Mouse (Mus musculus): Measurements from ENCODE around the gene 9930022D16Rik. TPM values are rescaled to one million over a fixed set of nuclear protein-coding genes. Genes with fewer than 3 reads are reported as not detected.
A peak's percentile ranks its signal among the peaks of the same experiment; 100 is the strongest.

9930022D16Rik gene
- total RNA-seq, 2 experiments from 2014 or later = not detected

DNA sequence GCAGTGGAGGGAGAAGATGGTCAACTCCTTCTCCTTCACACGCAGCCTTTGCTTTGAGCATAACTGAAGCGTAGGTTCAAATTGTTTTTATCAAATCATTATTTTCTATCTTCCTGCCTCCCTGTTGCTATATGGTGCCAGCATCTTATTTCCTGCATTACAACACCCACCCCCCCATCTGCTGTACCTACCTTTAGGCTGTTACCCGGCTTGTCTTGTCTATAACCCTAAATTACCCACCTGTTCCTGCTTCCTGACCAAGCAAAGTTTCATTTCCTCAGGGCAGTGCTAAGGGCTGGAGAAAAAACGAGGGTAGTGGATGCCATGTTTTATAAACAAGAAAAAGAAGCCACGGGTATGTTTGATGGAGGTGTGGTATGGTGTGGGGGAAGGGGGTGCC lies 7.5 kb downstream of the 9930022D16Rik start:
- no peak for DNase-seq (ENCODE audit: low spot score in 2 of 2)
- TF ChIP-seq CTCF (conservative IDR thresholded peaks at IDR 0.05) = no peak
- no peak overlapping the region for H3K4me3 ChIP-seq

DNA sequence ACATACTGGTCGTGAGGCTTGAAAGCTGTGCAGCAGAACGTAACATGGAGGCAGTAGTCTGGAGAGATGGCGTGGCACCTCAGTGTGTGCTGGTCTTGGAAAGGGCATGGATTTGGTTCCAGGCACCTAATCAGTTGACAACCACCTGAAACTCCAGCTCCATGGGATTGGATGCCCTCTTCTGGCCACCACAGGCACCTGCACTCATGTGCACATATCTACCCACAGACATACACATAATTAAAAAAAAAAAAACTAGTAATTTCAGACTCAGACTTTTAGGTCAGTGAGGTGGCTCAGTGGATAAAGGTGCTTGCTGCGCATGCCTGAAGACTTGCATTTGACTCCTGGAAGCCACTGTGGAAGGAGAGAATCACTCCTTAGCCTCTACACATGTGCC lies 8.5 kb downstream of the 9930022D16Rik start:
- 0 out of 2 replicates have a peak, but pooled peaks have one; percentile 12 for TF ChIP-seq CTCF (conservative IDR thresholded peaks at IDR 0.05)
- no peak overlapping the region for H3K4me3 ChIP-seq
- DNase-seq (ENCODE audit: low spot score in 2 of 2) = no peak

More for the DNA sequence above, 7.5 kb downstream of the 9930022D16Rik start:
- no peak overlapping the region for H3K27ac ChIP-seq

DNA sequence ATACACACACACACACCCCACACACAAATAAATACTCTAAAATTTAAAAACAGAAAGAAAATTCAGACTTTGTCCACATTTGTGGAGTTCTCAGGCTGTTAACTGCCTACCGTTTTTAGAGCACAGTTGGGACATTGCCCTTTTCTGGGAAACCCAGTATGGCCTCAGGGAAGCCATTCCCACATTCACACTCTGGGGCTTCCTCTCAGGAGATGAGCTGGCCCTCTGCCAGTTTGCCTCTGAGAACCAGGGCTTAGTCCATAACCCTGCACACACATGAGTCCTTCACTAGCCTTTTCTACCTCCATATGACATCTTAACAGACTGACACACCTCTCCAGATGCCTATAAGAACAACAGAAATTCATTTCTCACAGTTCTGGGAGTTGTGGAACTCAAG lies 9.6 kb downstream of the 9930022D16Rik start:
- DNase-seq (ENCODE audit: low spot score in 2 of 2) = no peak
- Histone ChIP-seq H3K27ac (no peak overlapping the region), H3K4me3 (no peak overlapping the region)
- no peak for TF ChIP-seq CTCF (conservative IDR thresholded peaks at IDR 0.05)

More for the DNA sequence above, 8.5 kb downstream of the 9930022D16Rik start:
- H3K27ac ChIP-seq = no peak overlapping the region

GRCm38 (mm10) chr11:109425392-109426271 lies 11.9 kb downstream of the 9930022D16Rik start, which contains the start of gene Amz2:
Gene Amz2, plus strand, starts transcription at chr11:109425946.
- H3K27ac ChIP-seq = peak within 1 kb of the TSS; percentile 93
- DNase-seq (ENCODE audit: low spot score in 2 of 2) = peak; percentile 98 to 99
- H3K4me3 ChIP-seq = peak within 1 kb of the TSS; percentile 73
- peak; percentile 90 for TF ChIP-seq CTCF (conservative IDR thresholded peaks at IDR 0.05)

- peak overlapping the region; percentile 73 for H3K4me3 ChIP-seq
- H3K27ac ChIP-seq = peak overlapping the region; percentile 93
- DNase-seq (ENCODE audit: low spot score in 2 of 2) = no peak
- no peak for TF ChIP-seq CTCF (conservative IDR thresholded peaks at IDR 0.05)
Observed at GRCm38 (mm10) chr11:109426272-109426586, 12.5 kb downstream of the 9930022D16Rik start.

DNA sequence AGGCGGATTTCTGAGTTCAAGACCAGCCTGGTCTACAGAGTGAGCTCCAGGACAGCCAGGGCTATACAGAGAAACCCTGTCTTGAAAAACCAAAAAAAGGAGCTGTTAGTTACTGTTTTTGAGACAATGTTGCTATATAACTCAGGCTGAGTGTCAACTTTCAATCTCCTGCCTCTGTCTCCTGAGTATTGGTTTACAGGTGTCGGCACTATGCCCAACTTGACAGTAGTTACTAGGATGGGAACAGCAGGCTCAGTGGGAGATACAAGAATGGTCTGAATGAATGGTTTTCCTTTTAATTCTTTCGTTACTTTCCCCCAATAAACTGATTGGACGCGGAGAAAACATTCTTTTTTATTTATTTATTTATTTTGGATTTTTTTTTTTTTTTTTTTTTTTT lies 13.6 kb downstream of the 9930022D16Rik start:
- Histone ChIP-seq H3K27ac (no peak overlapping the region), H3K4me3 (no peak overlapping the region)

GRCm38 (mm10) chr11:109434233-109434798 lies 20.6 kb downstream of the 9930022D16Rik start:
- Histone ChIP-seq H3K27ac (no peak overlapping the region), H3K4me3 (no peak overlapping the region)
- TF ChIP-seq CTCF (conservative IDR thresholded peaks at IDR 0.05) = no peak
- no peak for DNase-seq (ENCODE audit: low spot score in 2 of 2)

More for the DNA sequence above, 13.6 kb downstream of the 9930022D16Rik start:
- TF ChIP-seq CTCF (conservative IDR thresholded peaks at IDR 0.05) = no peak
- DNase-seq (ENCODE audit: low spot score in 2 of 2) = no peak

DNA sequence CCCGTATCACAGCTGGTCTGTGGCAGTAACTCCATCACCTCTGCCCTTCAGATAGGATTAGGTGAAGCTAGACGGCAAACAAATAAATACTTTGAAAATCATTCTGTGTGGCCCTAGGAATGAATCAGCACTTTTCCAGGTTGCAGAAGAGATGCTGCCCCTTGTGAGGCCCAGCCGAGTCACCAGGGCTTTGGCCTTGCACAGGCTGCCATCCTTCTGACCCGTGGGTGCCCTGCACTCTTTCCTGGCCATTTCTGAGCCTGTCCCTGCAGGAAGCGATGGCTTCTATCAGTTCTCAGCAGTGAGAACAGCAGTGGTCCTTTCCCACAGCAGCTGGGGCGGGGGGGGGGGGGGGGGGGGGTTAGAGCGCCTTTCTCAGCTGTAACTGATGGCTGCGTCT lies 23.2 kb downstream of the 9930022D16Rik start:
- no peak for TF ChIP-seq CTCF (conservative IDR thresholded peaks at IDR 0.05)
- no peak for DNase-seq (ENCODE audit: low spot score in 2 of 2)
- Histone ChIP-seq H3K27ac (no peak overlapping the region), H3K4me3 (no peak overlapping the region)

DNA sequence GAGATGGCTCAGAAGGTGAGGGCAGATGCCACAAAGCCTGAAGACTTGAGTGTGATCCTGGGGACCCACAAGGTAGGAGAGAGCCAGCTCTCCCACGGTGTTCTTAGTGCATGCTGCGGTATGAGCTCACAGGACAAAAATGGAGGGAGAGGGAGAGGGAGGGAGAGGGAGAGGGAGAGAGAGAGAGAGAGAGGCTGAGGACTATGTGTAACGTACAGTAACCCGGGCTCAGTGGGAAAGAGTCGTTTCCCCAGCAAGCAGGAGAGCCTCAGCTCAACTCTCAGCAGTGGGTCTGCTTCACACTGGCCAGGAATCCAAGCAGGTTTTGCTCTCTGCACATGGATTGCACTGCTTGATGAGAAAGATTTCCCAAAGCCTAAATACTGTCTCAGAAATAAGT lies 25.5 kb downstream of the 9930022D16Rik start:
- Histone ChIP-seq H3K4me3 (peak overlapping the region; percentile 54; the same call in 1 of the 2 replicates), H3K27ac (peak overlapping the region; percentile 78; the same call in 1 of the 2 replicates)
- DNase-seq (ENCODE audit: low spot score in 2 of 2) = no peak
- TF ChIP-seq CTCF (conservative IDR thresholded peaks at IDR 0.05) = no peak

DNA sequence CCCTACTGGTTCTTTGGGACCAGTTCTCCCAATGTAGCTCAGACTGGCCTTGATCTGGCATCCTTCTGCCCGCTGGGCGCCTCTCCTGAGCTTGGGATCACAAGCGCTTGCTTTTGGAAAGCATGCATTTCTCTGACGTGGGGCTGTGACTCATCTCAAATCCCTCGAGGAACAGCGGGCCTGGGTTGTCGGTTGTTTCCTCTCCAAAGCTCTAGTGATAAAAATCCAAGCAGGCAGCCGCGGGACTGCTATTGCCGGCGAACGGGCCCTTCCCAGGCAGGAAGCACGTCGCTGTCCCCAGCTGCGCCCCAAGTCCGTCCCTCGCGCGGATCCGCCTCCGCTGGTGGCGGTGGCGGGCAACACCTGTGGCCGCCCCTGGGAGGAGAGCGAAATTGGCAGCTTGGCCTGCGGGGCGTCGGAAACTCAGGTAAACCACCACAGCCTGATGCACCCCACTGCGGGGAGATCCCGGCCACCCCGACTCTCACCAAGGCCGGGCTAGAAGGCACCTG lies 26.2 kb downstream of the 9930022D16Rik start:
- H3K27ac ChIP-seq = peak overlapping the region; percentile 78; the same call in 1 of the 2 replicates
- peak overlapping the region; percentile 54 for H3K4me3 ChIP-seq
- peak; percentile 54 to 58 for DNase-seq (ENCODE audit: low spot score in 2 of 2)
- peak; percentile 58 for TF ChIP-seq CTCF (conservative IDR thresholded peaks at IDR 0.05)

GRCm38 (mm10) chr11:109440641-109441040 lies 26.9 kb downstream of the 9930022D16Rik start:
- TF ChIP-seq CTCF (conservative IDR thresholded peaks at IDR 0.05) = no peak
- Histone ChIP-seq H3K27ac (no peak overlapping the region), H3K4me3 (peak overlapping the region; percentile 54; the same call in 1 of the 2 replicates)
- no peak for DNase-seq (ENCODE audit: low spot score in 2 of 2)

GRCm38 (mm10) chr11:109441119-109441518 lies 27.4 kb downstream of the 9930022D16Rik start:
- Histone ChIP-seq H3K27ac (no peak overlapping the region), H3K4me3 (no peak overlapping the region)
- peak; percentile 70 for TF ChIP-seq CTCF (conservative IDR thresholded peaks at IDR 0.05)
- DNase-seq (ENCODE audit: low spot score in 2 of 2) = no peak

- Histone ChIP-seq H3K27ac (no peak overlapping the region), H3K4me3 (no peak overlapping the region)
- no peak for TF ChIP-seq CTCF (conservative IDR thresholded peaks at IDR 0.05)
- DNase-seq (ENCODE audit: low spot score in 2 of 2) = no peak
Observed at GRCm38 (mm10) chr11:109442166-109442730, 28.5 kb downstream of the 9930022D16Rik start.

Data from layer of hippocampus, adult 2 months (tissue).